Mouse (Mus musculus) gastrocnemius, adult 8-10 months (tissue): ENCODE data around the gene Ccdc183. TPM values are rescaled to one million over a fixed set of nuclear protein-coding genes. Genes with fewer than 3 reads are reported as not detected.

Source experiments
- total RNA-seq, 4 experiments: library from RNA; stranded (reverse); gene quantifications; 2 replicates each; pipeline ENCODE4 v1.2.4; 2022

The Ccdc183 gene
- total RNA-seq, 4 experiments from 2014 or later = not detected

Other genes starting within 250 kb of the Ccdc183 start
- gene Sapcd2, start 245.4 kb downstream of the Ccdc183 start, total RNA-seq = not detected
- 1 to 10 TPM; 3.8 to 8.0 (median 6.2) TPM for gene Entpd2, start 221.8 kb downstream of the Ccdc183 start, total RNA-seq
- 10 to 100 TPM; 12.6 to 19.9 (median 15.7) TPM for gene Npdc1, start 218.3 kb downstream of the Ccdc183 start, total RNA-seq
- not detected for gene Fut7, start 194.4 kb downstream of the Ccdc183 start, total RNA-seq
- 10 to 100 TPM; 14.6 to 19.4 (median 16.0) TPM for gene Abca2, start 189.0 kb downstream of the Ccdc183 start, total RNA-seq
- 1 to 10 TPM in 1 of 4 experiments, under 1 TPM in 2, not detected in 1; 0.64 to 1.1 (median 0.77) TPM for gene Clic3, start 160.8 kb downstream of the Ccdc183 start, total RNA-seq
- 10 to 100 TPM; 11.2 to 15.0 (median 14.9) TPM for gene Paxx, start 156.6 kb downstream of the Ccdc183 start, total RNA-seq
- gene Ptgds, start 147.6 kb downstream of the Ccdc183 start, total RNA-seq = not detected
- gene Lcn12, start 123.8 kb downstream of the Ccdc183 start, total RNA-seq = not detected
- 100 to 1,000 TPM in 1 of 4 experiments, 10 to 100 TPM in 3; 83.3 to 100 (median 89.7) TPM for gene Fbxw5, start 116.9 kb downstream of the Ccdc183 start, total RNA-seq
- gene C8g, start 116.0 kb downstream of the Ccdc183 start, total RNA-seq = 1 to 10 TPM; 1.0 to 1.8 (median 1.6) TPM
- gene Traf2, start 70.7 kb downstream of the Ccdc183 start, total RNA-seq = 10 to 100 TPM; 12.0 to 18.8 (median 15.2) TPM
- gene Edf1, start 59.8 kb downstream of the Ccdc183 start, total RNA-seq = 100 to 1,000 TPM; 104 to 172 (median 141) TPM
- gene Mamdc4, start 42.8 kb downstream of the Ccdc183 start, total RNA-seq = under 1 TPM; 0.19 to 0.46 (median 0.33) TPM
- 10 to 100 TPM; 62.8 to 69.7 (median 65.5) TPM for gene Phpt1, start 42.5 kb downstream of the Ccdc183 start, total RNA-seq
- under 1 TPM; 0.13 to 0.20 (median 0.16) TPM for gene Ajm1, start 35.9 kb downstream of the Ccdc183 start, total RNA-seq
- 10 to 100 TPM; 83.3 to 94.6 (median 89.3) TPM for gene Rabl6, start 9.2 kb downstream of the Ccdc183 start, total RNA-seq
- 10 to 100 TPM; 14.9 to 22.8 (median 17.3) TPM for gene Tmem141, start 4.3 kb upstream of the Ccdc183 start, total RNA-seq
- 1 to 10 TPM in 3 of 4 experiments, under 1 TPM in 1; 0.41 to 4.2 (median 1.9) TPM for gene Fcna, start 10.4 kb upstream of the Ccdc183 start, total RNA-seq
- 1 to 10 TPM; 3.5 to 8.6 (median 5.2) TPM for gene Lcn8, start 35.4 kb upstream of the Ccdc183 start, total RNA-seq
- gene Lcn5, start 40.3 kb upstream of the Ccdc183 start, total RNA-seq = not detected
- not detected for gene Lcn6, start 59.1 kb upstream of the Ccdc183 start, total RNA-seq
- gene Lcn10, start 65.0 kb upstream of the Ccdc183 start, total RNA-seq = not detected
- gene Obp2a, start 82.4 kb upstream of the Ccdc183 start, total RNA-seq = not detected
- 10 to 100 TPM; 18.7 to 22.3 (median 20.6) TPM for gene Bmyc, start 89.1 kb upstream of the Ccdc183 start, total RNA-seq
- gene Obp2b, start 119.3 kb upstream of the Ccdc183 start, total RNA-seq = not detected
- not detected for gene Lcn3, start 147.9 kb upstream of the Ccdc183 start, total RNA-seq
- gene Lcn11, start 159.3 kb upstream of the Ccdc183 start, total RNA-seq = not detected
- not detected for gene Gm13539, start 164.6 kb upstream of the Ccdc183 start, total RNA-seq
- not detected for gene Glt6d1, start 198.2 kb upstream of the Ccdc183 start, total RNA-seq
- gene Lcn9, start 205.5 kb upstream of the Ccdc183 start, total RNA-seq = not detected
- not detected for gene Sohlh1, start 229.6 kb upstream of the Ccdc183 start, total RNA-seq
- under 1 TPM in 3 of 4 experiments, not detected in 1; 0.10 to 0.31 (median 0.24) TPM for gene Kcnt1, start 246.1 kb upstream of the Ccdc183 start, total RNA-seq